12 mouse cellular contexts compared by ENCODE assay signal in the genomic region with DNA sequence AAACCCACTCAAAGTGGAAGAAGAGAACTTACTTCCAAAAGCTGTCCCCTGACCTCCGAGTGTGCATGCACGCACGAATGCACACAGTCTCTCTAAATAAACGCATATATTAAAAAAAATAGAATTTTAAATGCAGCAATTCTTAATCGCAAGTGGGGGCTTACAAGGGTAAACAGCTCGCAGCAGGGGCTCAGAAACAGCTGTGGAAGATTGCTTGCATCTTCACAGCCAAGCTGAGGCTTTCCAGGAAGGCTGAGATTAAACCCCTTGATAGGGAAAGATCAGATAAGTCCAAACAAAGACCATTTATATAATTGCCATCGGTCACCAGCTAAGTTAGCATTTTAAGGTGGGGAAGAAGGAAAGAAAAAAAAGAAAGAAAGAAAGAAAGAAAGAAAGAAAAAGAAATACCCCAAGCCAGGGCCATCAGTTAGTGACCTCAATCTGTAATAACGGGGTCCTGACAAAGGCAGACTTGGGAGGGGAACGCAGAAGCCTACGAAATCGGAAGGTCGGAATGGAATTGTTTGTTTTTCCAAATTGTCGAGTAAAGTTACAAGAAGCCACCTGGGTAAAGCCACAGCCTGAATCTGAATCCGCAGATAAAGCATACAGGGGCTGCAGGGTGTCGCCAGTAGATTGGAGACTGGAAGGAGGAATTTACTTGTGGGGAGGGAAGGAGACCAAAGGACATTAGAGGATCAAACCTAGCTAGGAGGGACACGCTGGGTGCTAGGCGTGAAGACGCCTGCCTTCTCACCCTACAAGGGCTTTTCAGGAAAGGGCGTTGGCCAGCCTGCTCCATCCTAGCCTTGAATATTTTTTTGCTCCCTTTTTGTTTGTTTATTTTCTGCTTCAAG.
DNase-seq lines count a peak whose midpoint lies in the region; ATAC-seq lines count a peak whose summit lies in the region.
"Had no signal": no experiment of that assay in that cellular context is flagged by ENCODE, and none has a peak within 500 bp of the region (broad histone marks: within the 10 kb centered on the region; RNA-seq: fewer than 3 reads in every experiment).

No protein-coding gene starts in this region.

- H3K36me3 ChIP-seq in heart, embryonic 14.5 days (ENCODE audit: control insufficient read depth, insufficient read depth, low read length): no peaks in the 10 kb centered on the region
- no peaks in the 10 kb centered on the region for H3K36me3 ChIP-seq in limb, embryonic 12.5 days
- H3K36me3 ChIP-seq: limb, embryonic 15.5 days had no signal

- H3K4me3 ChIP-seq in heart, embryonic 14.5 days (ENCODE audit: control insufficient read depth in 1 of 2, insufficient read depth in 1 of 2, low read depth in 1 of 2, low read length in 2 of 2): peak overlapping the region in 1 of 2 experiments; percentile 16; a peak in 1 of 4 replicates
- H3K4me3 ChIP-seq in limb, embryonic 12.5 days (replicated peaks): no peak overlapping the region

- DNase-seq in heart, postnatal 14 days: no peak
- DNase-seq in thymus, postnatal 14 days: peak; percentile 6
- DNase-seq in thymus, postnatal 0 days (ENCODE audit: low spot score): no peak
- DNase-seq in cerebellum, postnatal 10 days: no peak
- no peak for DNase-seq in spleen, postnatal 10 days (ENCODE audit: low spot score in 2 of 2)
- DNase-seq: cerebellum, adult 2 months; kidney, postnatal 14 days had no signal

- peaks cover 4% of the 10 kb centered on the region; the same call in 1 of the 2 replicates for H3K9me3 ChIP-seq in heart, embryonic 14.5 days (ENCODE audit: control insufficient read depth, low read length)
- no peaks in the 10 kb centered on the region for H3K9me3 ChIP-seq in limb, embryonic 12.5 days
- H3K9me3 ChIP-seq: limb, embryonic 15.5 days had no signal

- no peak for ATAC-seq in heart, embryonic 14.5 days (ENCODE audit: insufficient number of reproducible peaks, insufficient read depth, low FRiP score, low read depth)
- no peak for ATAC-seq in limb, embryonic 12.5 days (ENCODE audit: insufficient number of reproducible peaks, insufficient read depth, low FRiP score, low TSS enrichment, low read depth)
- no peak for ATAC-seq in inflammation-experienced regulatory T-cells, adult 6 months
- ATAC-seq: CD4-positive, CD25-positive, alpha-beta regulatory T cell, adult 4 months had no signal

- intact Hi-C loops in heart, postnatal 14 days (cut with DNase I): no loop called here

- peaks cover 0 to 12% of the 10 kb centered on the region in 2 experiments; a peak in 2 of 4 replicates for H3K4me1 ChIP-seq in heart, embryonic 14.5 days (ENCODE audit: control insufficient read depth in 2 of 2, insufficient read depth in 2 of 2, low read length in 2 of 2)
- H3K4me1 ChIP-seq in limb, embryonic 12.5 days (replicated peaks): peaks cover 34% of the 10 kb centered on the region

- H3K4me2 ChIP-seq in heart, embryonic 14.5 days (ENCODE audit: low read length): peak overlapping the region; percentile 47
- H3K4me2 ChIP-seq in limb, embryonic 12.5 days: peak overlapping the region; percentile 44; the same call in 1 of the 2 replicates

- 10% methylated on average over 19 of the region's 19 CpGs for WGBS in heart, embryonic 14.5 days
- WGBS in limb, embryonic 12.5 days: 10% methylated on average over 19 of the region's 19 CpGs

- H3K9ac ChIP-seq in heart, embryonic 14.5 days (ENCODE audit: low read length): no peak overlapping the region
- no peak overlapping the region for H3K9ac ChIP-seq in limb, embryonic 12.5 days (replicated peaks)
- H3K9ac ChIP-seq: limb, embryonic 15.5 days had no signal

- H3K27me3 ChIP-seq in heart, embryonic 14.5 days (ENCODE audit: control insufficient read depth, insufficient read depth, low read length): peaks cover 76% of the 10 kb centered on the region
- H3K27me3 ChIP-seq in limb, embryonic 12.5 days: peaks cover 49% of the 10 kb centered on the region

- H3K27ac ChIP-seq in heart, embryonic 14.5 days (replicated peaks in 1 of 2; ENCODE audit: control insufficient read depth in 1 of 2, insufficient read depth in 1 of 2, low read depth in 2 of 2, low read length in 2 of 2): no peak overlapping the region
- no peak overlapping the region for H3K27ac ChIP-seq in limb, embryonic 12.5 days
- H3K27ac ChIP-seq: limb, embryonic 15.5 days had no signal
